ENCODE assay signal across 8 mouse cellular contexts in the genomic region with DNA sequence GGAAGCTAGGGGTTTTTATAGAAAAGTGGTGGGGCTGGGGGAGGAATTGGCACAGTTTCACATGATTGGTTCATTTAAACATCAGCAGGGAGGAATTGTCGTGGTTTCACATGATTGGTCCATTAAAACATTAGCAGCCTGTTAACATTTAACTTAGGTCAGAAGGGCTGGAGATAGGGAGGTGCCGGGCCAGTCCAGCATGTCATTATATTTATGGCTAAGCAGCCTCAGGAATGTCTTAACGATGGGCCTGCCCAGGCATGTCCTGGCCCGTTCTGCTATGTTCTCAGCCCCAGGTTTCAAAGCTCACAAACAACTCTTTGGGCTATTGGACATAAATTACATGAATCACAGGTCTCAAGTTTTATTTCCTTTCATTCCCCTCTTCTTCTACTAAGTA. TPM values are rescaled to one million over a fixed set of nuclear protein-coding genes. Genes with fewer than 3 reads are reported as not detected.
A peak's percentile ranks its signal among the peaks of the same experiment; 100 is the strongest.
DNase-seq lines count a peak whose midpoint lies in the region; ATAC-seq and TF ChIP-seq lines count a peak whose summit lies in the region.
"Not testable (repeated sequence)": the region's sequence is repeated elsewhere in the genome, so short reads cannot be mapped to it uniquely, and the experiment has no call there.

No protein-coding gene starts in this region.

- DNase-seq in ZHBTc4 (ENCODE audit: low read depth, low spot score), result peak; percentile 3
- DNase-seq in fibroblast of lung, adult 2 months (ENCODE audit: low read depth), result peak; percentile 11
- peak; percentile 68 for DNase-seq in kidney, adult 11 months
- DNase-seq in kidney, adult 9 months, result peak; percentile 62
- DNase-seq in kidney, postnatal 0 days (ENCODE audit: low spot score), result peak; percentile 78
- peak; percentile 29 to 63 for DNase-seq in kidney, postnatal 36 days
- peak; percentile 13 to 34 for DNase-seq in urinary bladder, adult 18-20 months (ENCODE audit: low spot score in 2 of 2)
- DNase-seq in urinary bladder, postnatal 36 days (ENCODE audit: low spot score in 2 of 2), result peak; percentile 22 to 30

- not testable (repeated sequence) for H3K36me3 ChIP-seq in kidney, postnatal 0 days (ENCODE audit: insufficient read depth, low read length)

- not testable (repeated sequence) for H3K4me1 ChIP-seq in kidney, postnatal 0 days (replicated peaks; ENCODE audit: insufficient read depth, low read length)

- not testable (repeated sequence) for H3K27me3 ChIP-seq in kidney, postnatal 0 days (ENCODE audit: insufficient read depth, low read length)

- ATAC-seq in kidney, postnatal 0 days (replicated peaks; ENCODE audit: low FRiP score, low read depth), result peak; percentile 86

- H3K27ac ChIP-seq in kidney, postnatal 0 days, result not testable (repeated sequence)

- H3K9me3 ChIP-seq in kidney, postnatal 0 days (replicated peaks; ENCODE audit: low read length), result not testable (repeated sequence)

- TF ChIP-seq CTCF in kidney, postnatal 0 days (IDR thresholded peaks at IDR 0.05; ENCODE audit: low read depth), result not testable (repeated sequence)

- not testable (repeated sequence) for H3K4me2 ChIP-seq in kidney, postnatal 0 days (ENCODE audit: low read length)

- H3K4me3 ChIP-seq in kidney, postnatal 0 days (replicated peaks; ENCODE audit: low read depth, low read length), result not testable (repeated sequence)

- not testable (repeated sequence) for H3K9ac ChIP-seq in kidney, postnatal 0 days (ENCODE audit: low read depth, low read length)

- 10% methylated on average over 4 of the region's 4 CpGs for WGBS in kidney, postnatal 0 days

RNA-seq across cellular contexts. Expression of gene Atxn7l3b, which starts 33.4 kb away (rescaled TPM):
- polyA plus RNA-seq in kidney, postnatal 0 days (2015; fragmentation: Nextera tagmentation; extraction: Ambion mirVana), result 237 and 244 TPM in 2 replicates

Comparison
In these comparisons a context has a peak if more than half of its experiments do, and no peak if none do; other contexts are left out.
1. DNase-seq: peak in every context shown above with its lines; median percentile 78 in kidney, postnatal 0 days; 68 in kidney, adult 11 months; 62 in kidney, adult 9 months; 46 in kidney, postnatal 36 days; 26 in urinary bladder, postnatal 36 days; 24 in urinary bladder, adult 18-20 months; 11 in fibroblast of lung, adult 2 months; 3 in ZHBTc4.